Mouse (Mus musculus): ENCODE data around the gene Tmem9b. TPM values are rescaled to one million over a fixed set of nuclear protein-coding genes. Genes with fewer than 3 reads are reported as not detected.

The Tmem9b gene
- total RNA-seq, 2 experiments from 2014 or later: 85.0 to 88.7 TPM

GRCm38 (mm10) chr7:109703190-109704015 is 49.3 kb downstream of the Tmem9b start, which contains the start of the genes St5 and Akip1:
St5 (minus strand) TSS chr7:109703605.
Akip1 (plus strand) TSS chr7:109703690.
- H3K4me3 ChIP-seq: peak within 1 kb of the TSS; percentile 65
- intact Hi-C loops (cut with DNase I): no loop called here
- peak within 1 kb of the TSS; percentile 72 for H3K27ac ChIP-seq
- peak; percentile 90 to 92 for DNase-seq (ENCODE audit: extremely low spot score in 1 of 2, low spot score in 2 of 2)
- no peak for TF ChIP-seq CTCF (IDR thresholded peaks at IDR 0.05)

- no peak for TF ChIP-seq CTCF (IDR thresholded peaks at IDR 0.05)
- Histone ChIP-seq H3K4me3 (no peak overlapping the region; the same call in 1 of the 2 replicates), H3K27ac (no peak overlapping the region)
- DNase-seq (ENCODE audit: extremely low spot score in 1 of 2, low spot score in 2 of 2): no peak
- intact Hi-C loops (cut with DNase I): no loop called here
Measured at GRCm38 (mm10) chr7:109702721-109703120, 50.0 kb downstream of the Tmem9b start.

- no peak for DNase-seq (ENCODE audit: extremely low spot score in 1 of 2, low spot score in 2 of 2)
- Histone ChIP-seq H3K4me3 (no peak overlapping the region), H3K27ac (no peak overlapping the region)
- intact Hi-C loops (cut with DNase I): no loop called here
- TF ChIP-seq CTCF (IDR thresholded peaks at IDR 0.05): peak; percentile 24
Measured at GRCm38 (mm10) chr7:109700213-109700612, 52.5 kb downstream of the Tmem9b start.

GRCm38 (mm10) chr7:109695339-109695726 is 57.3 kb downstream of the Tmem9b start:
- DNase-seq (ENCODE audit: extremely low spot score in 1 of 2, low spot score in 2 of 2): no peak
- Histone ChIP-seq H3K4me3 (no peak overlapping the region), H3K27ac (no peak overlapping the region)
- no peak for TF ChIP-seq CTCF (IDR thresholded peaks at IDR 0.05)
- intact Hi-C loops (cut with DNase I): no loop called here

- intact Hi-C loops (cut with DNase I): no loop called here
- H3K27ac ChIP-seq: no peak overlapping the region
- no peak overlapping the region for H3K4me3 ChIP-seq
- DNase-seq (ENCODE audit: extremely low spot score in 1 of 2, low spot score in 2 of 2): no peak
- no peak for TF ChIP-seq CTCF (IDR thresholded peaks at IDR 0.05)
Measured at GRCm38 (mm10) chr7:109694576-109695338, 57.9 kb downstream of the Tmem9b start.

GRCm38 (mm10) chr7:109690961-109691360 is 61.7 kb downstream of the Tmem9b start:
- intact Hi-C loops (cut with DNase I): no loop called here
- no peak overlapping the region for H3K4me3 ChIP-seq
- H3K27ac ChIP-seq: no peak overlapping the region
- no peak for TF ChIP-seq CTCF (IDR thresholded peaks at IDR 0.05)
- DNase-seq (ENCODE audit: extremely low spot score in 1 of 2, low spot score in 2 of 2): no peak

GRCm38 (mm10) chr7:109690101-109690500 is 62.6 kb downstream of the Tmem9b start:
- no peak overlapping the region for H3K27ac ChIP-seq
- intact Hi-C loops (cut with DNase I): no loop called here
- no peak overlapping the region for H3K4me3 ChIP-seq
- no peak for DNase-seq (ENCODE audit: extremely low spot score in 1 of 2, low spot score in 2 of 2)
- peak; percentile 43 for TF ChIP-seq CTCF (IDR thresholded peaks at IDR 0.05)

- no peak for TF ChIP-seq CTCF (IDR thresholded peaks at IDR 0.05)
- no peak for DNase-seq (ENCODE audit: extremely low spot score in 1 of 2, low spot score in 2 of 2)
- intact Hi-C loops (cut with DNase I): no loop called here
Measured at GRCm38 (mm10) chr7:109686585-109687128, 66.0 kb downstream of the Tmem9b start.

More at GRCm38 (mm10) chr7:109686585-109687128, 66.0 kb downstream of the Tmem9b start:
- Histone ChIP-seq H3K4me3 (no peak overlapping the region), H3K27ac (no peak overlapping the region)

Other genes starting within 250 kb of the Tmem9b start
- gene Trim66, start 244.7 kb downstream of the Tmem9b start, total RNA-seq (2021): 10 to 100 TPM; 20.9 to 21.3 TPM
- 100 to 1,000 TPM; 145 to 147 TPM for gene Rpl27a, start 233.7 kb downstream of the Tmem9b start, total RNA-seq (2021)
- 10 to 100 TPM; 14.8 to 18.9 TPM for gene St5, start 49.3 kb downstream of the Tmem9b start, total RNA-seq (2021)
- 1 to 10 TPM; 4.9 to 5.9 TPM for gene Akip1, start 49.2 kb downstream of the Tmem9b start, total RNA-seq (2021)
- not detected for gene BC051019, start 29.0 kb downstream of the Tmem9b start, total RNA-seq (2021)
- gene Ascl3, start 21.1 kb downstream of the Tmem9b start, total RNA-seq (2021): not detected
- gene Nrip3, start 29.1 kb upstream of the Tmem9b start, total RNA-seq (2021): 10 to 100 TPM; 83.4 to 86.7 TPM
- gene Scube2, start 112.8 kb upstream of the Tmem9b start, total RNA-seq (2021): 1 to 10 TPM in 1 of 2 experiments, under 1 TPM in 1; 1.00 to 1.1 TPM
- 100 to 1,000 TPM; 214 to 225 TPM for gene Dennd5a, start 207.6 kb upstream of the Tmem9b start, total RNA-seq (2021)
- 10 to 100 TPM; 44.7 to 49.9 TPM for gene Tmem41b, start 234.1 kb upstream of the Tmem9b start, total RNA-seq (2021)